Mouse (Mus musculus) spleen, postnatal 14 days (tissue): ENCODE data around the gene Mrpl53.

Experiments
- DNase-seq, 2 experiments: peaks; one replicate each; pipeline ENCODE4 v3.0.0; 2021 to 2022; ENCODE audit warnings: low spot score in 2 of 2

The Mrpl53 gene

GRCm38 (mm10) chr6:83108762-83109668 is at the start of gene Mrpl53:
Gene Mrpl53 (plus strand): TSS chr6:83109040.
- DNase-seq: peak; percentile 67 to 79

- no peak for DNase-seq
Measured at GRCm38 (mm10) chr6:83065995-83066394, 42.8 kb upstream of the Mrpl53 start.

GRCm38 (mm10) chr6:83066441-83066840 is 42.4 kb upstream of the Mrpl53 start:
- no peak for DNase-seq

GRCm38 (mm10) chr6:83068221-83068620 is 40.6 kb upstream of the Mrpl53 start:
- no peak for DNase-seq

- DNase-seq: no peak
Measured at GRCm38 (mm10) chr6:83068706-83069487, 39.9 kb upstream of the Mrpl53 start.

GRCm38 (mm10) chr6:83069488-83070246 is 39.2 kb upstream of the Mrpl53 start:
- DNase-seq: no peak

GRCm38 (mm10) chr6:83070247-83070310 is 38.8 kb upstream of the Mrpl53 start, which contains the start of gene Tlx2:
Gene Tlx2 (minus strand): TSS chr6:83070293.
- DNase-seq: no peak

- DNase-seq: no peak
Measured at GRCm38 (mm10) chr6:83070311-83071219, 38.3 kb upstream of the Mrpl53 start.

- no peak for DNase-seq
Measured at GRCm38 (mm10) chr6:83071220-83071619, 37.6 kb upstream of the Mrpl53 start.

GRCm38 (mm10) chr6:83074979-83075378 is 33.9 kb upstream of the Mrpl53 start:
- DNase-seq: no peak

- DNase-seq: no peak
Measured at GRCm38 (mm10) chr6:83077630-83078323, 31.1 kb upstream of the Mrpl53 start, which contains the start of gene Pcgf1. Gene Pcgf1 (plus strand): TSS chr6:83077869.

- peak; percentile 99 to 100 for DNase-seq
Measured at GRCm38 (mm10) chr6:83078324-83078858, 30.4 kb upstream of the Mrpl53 start.

GRCm38 (mm10) chr6:83080210-83080609 is 28.6 kb upstream of the Mrpl53 start:
- DNase-seq: no peak

- DNase-seq: no peak
Measured at GRCm38 (mm10) chr6:83083497-83083896, 25.3 kb upstream of the Mrpl53 start.

GRCm38 (mm10) chr6:83084477-83084876 is 24.4 kb upstream of the Mrpl53 start:
- no peak for DNase-seq

- DNase-seq: no peak
Measured at GRCm38 (mm10) chr6:83086121-83087035, 22.5 kb upstream of the Mrpl53 start, which contains the start of gene Lbx2. Gene Lbx2 (plus strand): TSS chr6:83086367.

GRCm38 (mm10) chr6:83087205-83087925 is 21.5 kb upstream of the Mrpl53 start:
- DNase-seq: no peak

GRCm38 (mm10) chr6:83087926-83088260 is 20.9 kb upstream of the Mrpl53 start:
- no peak for DNase-seq
